Mouse (Mus musculus) small intestine, adult 2 months (tissue): ENCODE results near the gene Adamts7.

Experiments used
- CTCF ChIP-seq: fragments of 200-500 bp; IDR thresholded peaks from 2 replicates; pipeline ENCODE4 v1.5.1; 2012; ENCODE audit warnings: low read depth, mild to moderate bottlenecking, control low read depth, inconsistent platforms, low read length, moderate library complexity, mixed read lengths; ENCODE audit not compliant: insufficient replicate concordance, insufficient read length; ENCODE audit errors: extremely low read depth
- POLR2A ChIP-seq: fragments of 200-500 bp; IDR thresholded peaks from 2 replicates; pipeline ENCODE4 v1.6.1; 2012; ENCODE audit warnings: low read depth, mild to moderate bottlenecking, control low read depth, inconsistent platforms, low read length, moderate library complexity

GRCm38 (mm10) chr9:90253181-90253580 lies 90.3 kb downstream of the Adamts7 start:
- TF ChIP-seq CTCF (no peak), POLR2A (no peak)
